Mouse (Mus musculus) myocyte (in vitro differentiated cells): ENCODE results near the gene Ank3.
A peak's percentile ranks its signal among the peaks of the same experiment; 100 is the strongest.

ENCODE experiments used
- CEBPB ChIP-seq: IDR thresholded peaks from 2 replicates; pipeline ENCODE4 v1.6.1; 2011; ENCODE audit warnings: mild to moderate bottlenecking, moderate library complexity; ENCODE audit not compliant: poor library complexity, insufficient read depth, severe bottlenecking
- E2F4 ChIP-seq: IDR thresholded peaks from one replicate; pipeline ENCODE4 v1.6.1; 2011; ENCODE audit warnings: mild to moderate bottlenecking, control low read depth, moderate library complexity; ENCODE audit not compliant: insufficient read depth
- MAX ChIP-seq: IDR thresholded peaks from one replicate; pipeline ENCODE4 v1.6.1; 2011; ENCODE audit warnings: low read depth, mild to moderate bottlenecking, control low read depth
- MYOD1 ChIP-seq, 3 experiments: IDR thresholded peaks; one replicate each; pipeline ENCODE4 v1.6.1; 2011; ENCODE audit warnings: control low read depth in 2 of 3, low read depth in 2 of 3, mild to moderate bottlenecking in 2 of 3, moderate library complexity in 1 of 3; ENCODE audit not compliant: insufficient read length in 2 of 3, control insufficient read depth in 1 of 3
- MYOG ChIP-seq, 3 experiments: IDR thresholded peaks; one replicate each; pipeline ENCODE4 v1.6.1; 2011; ENCODE audit warnings: control low read depth in 2 of 3, low read depth in 2 of 3, mild to moderate bottlenecking in 2 of 3; ENCODE audit not compliant: insufficient read length in 2 of 3, control insufficient read depth in 1 of 3, insufficient read depth in 1 of 3
- POLR2A ChIP-seq: IDR thresholded peaks from one replicate; pipeline ENCODE4 v1.6.1; 2011; ENCODE audit warnings: low read depth, mild to moderate bottlenecking, control low read depth, moderate library complexity; ENCODE audit not compliant: insufficient read length
- POLR2AphosphoS2 ChIP-seq: IDR thresholded peaks from one replicate; pipeline ENCODE4 v1.6.1; 2011; ENCODE audit warnings: low read depth, control low read depth; ENCODE audit not compliant: insufficient read length
- SRF ChIP-seq: IDR thresholded peaks from one replicate; pipeline ENCODE4 v1.6.1; 2011; ENCODE audit warnings: low read depth; ENCODE audit not compliant: control insufficient read depth, insufficient read length
- TCF12 ChIP-seq: IDR thresholded peaks from one replicate; pipeline ENCODE4 v1.6.1; 2011; ENCODE audit warnings: mild to moderate bottlenecking, control low read depth; ENCODE audit not compliant: poor library complexity, insufficient read depth, severe bottlenecking
- USF1 ChIP-seq: IDR thresholded peaks from one replicate; pipeline ENCODE4 v1.6.1; 2011; ENCODE audit warnings: low read depth, mild to moderate bottlenecking, control low read depth, moderate library complexity

DNA sequence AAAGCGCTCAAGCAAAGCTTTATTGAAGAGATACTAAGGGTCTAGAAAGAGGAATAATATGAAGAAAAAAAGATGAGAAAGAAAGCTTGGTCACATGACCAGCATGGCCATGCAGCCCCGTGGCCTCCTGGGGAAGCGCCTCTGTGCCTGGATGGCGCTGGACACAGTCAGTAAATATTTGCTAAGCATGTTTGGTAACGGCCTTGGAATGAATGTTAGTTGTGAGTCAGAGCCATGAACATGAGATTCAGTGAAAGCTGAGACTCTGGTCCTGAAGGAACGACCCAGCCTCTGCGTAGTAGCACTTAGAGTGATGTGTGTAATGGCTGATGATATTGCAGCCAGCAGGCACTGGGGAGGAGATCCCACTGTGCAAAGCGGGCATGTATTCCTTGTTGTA lies 531.9 kb downstream of the Ank3 start:
- TF ChIP-seq USF1 (peak; percentile 69), POLR2A (no peak), MYOG (IDR thresholded peaks at IDR 0.05; ENCODE audit: control insufficient read depth in 1 of 3, insufficient read depth in 1 of 3, insufficient read length in 2 of 3, low read depth in 2 of 3) (no peak), POLR2AphosphoS2 (no peak), E2F4 (no peak), TCF12 (no peak), MYOD1 (IDR thresholded peaks at IDR 0.05; ENCODE audit: control insufficient read depth in 1 of 3, insufficient read length in 2 of 3, low read depth in 2 of 3) (no peak), MAX (no peak), CEBPB (no peak), SRF (no peak)
